Mouse (Mus musculus) thymus, postnatal 0 days (tissue): ENCODE data around the gene Armc8. TPM values are rescaled to one million over a fixed set of nuclear protein-coding genes. Genes with fewer than 3 reads are reported as not detected.
"Not testable (repeated sequence)": the region's sequence is repeated elsewhere in the genome, so short reads cannot be mapped to it uniquely, and the experiment has no call there.

Source experiments
- DNase-seq: peaks from one replicate; pipeline ENCODE4 v3.0.0-alpha.2; 2015; ENCODE audit warnings: low spot score
- polyA plus RNA-seq: library from polyadenylated mRNA; unstranded; fragments of >200 nt; fragmentation: Nextera tagmentation; extraction: Ambion mirVana; gene quantifications from 2 replicates; pipeline ENCODE4 v1.2.1, GENCODE M21; 2015

Armc8 gene
- polyA plus RNA-seq, result 17.0 and 19.5 TPM in 2 replicates

GRCm38 (mm10) chr9:99568347-99569070 is at the start of gene Armc8:
Gene Armc8, minus strand, starts transcription at chr9:99568899.
- DNase-seq, result peak; percentile 92

DNA sequence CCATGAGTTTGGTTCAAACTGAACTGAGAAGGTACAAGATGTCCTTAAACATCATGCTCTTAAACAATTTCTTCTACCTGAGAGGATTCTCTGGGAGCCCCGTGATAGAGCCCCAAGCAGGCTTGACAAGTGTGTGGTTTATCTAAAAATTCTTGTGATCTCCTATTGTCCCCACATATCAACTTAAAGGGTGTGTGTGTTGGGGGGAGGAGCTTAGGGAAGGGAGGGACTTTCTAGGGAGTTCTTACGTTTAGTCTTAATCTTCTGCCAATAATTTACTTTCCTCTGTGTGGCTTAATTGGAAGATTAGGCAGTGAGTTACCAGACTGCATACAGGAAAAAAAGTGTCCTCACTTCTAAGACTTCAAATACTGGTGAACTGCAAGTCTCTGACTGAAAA is 43.5 kb upstream of the Armc8 start, which contains the start of gene A4gnt:
Gene A4gnt (plus strand): TSS at position 301 of the 400 bp plus-strand sequence.
- DNase-seq, result no peak

DNA sequence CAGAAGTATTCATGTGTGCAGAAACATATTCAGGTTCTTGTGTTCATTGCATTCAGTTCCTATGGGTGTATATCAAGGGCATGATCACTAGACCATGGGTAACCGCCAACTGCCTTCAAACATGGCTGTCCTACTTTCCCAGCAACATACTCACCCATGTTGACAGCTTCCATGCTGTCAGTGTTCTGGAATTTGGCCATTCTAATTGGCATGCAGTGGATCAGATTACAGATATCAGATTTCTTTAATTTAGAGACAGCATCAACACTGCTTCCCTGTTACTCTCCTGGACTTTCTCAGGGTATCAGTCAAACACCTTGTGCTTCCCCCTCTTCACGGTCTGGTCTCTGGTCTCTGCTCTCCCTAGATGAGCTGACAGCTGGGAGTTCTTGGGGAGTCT is 34.9 kb upstream of the Armc8 start:
- no peak for DNase-seq

DNA sequence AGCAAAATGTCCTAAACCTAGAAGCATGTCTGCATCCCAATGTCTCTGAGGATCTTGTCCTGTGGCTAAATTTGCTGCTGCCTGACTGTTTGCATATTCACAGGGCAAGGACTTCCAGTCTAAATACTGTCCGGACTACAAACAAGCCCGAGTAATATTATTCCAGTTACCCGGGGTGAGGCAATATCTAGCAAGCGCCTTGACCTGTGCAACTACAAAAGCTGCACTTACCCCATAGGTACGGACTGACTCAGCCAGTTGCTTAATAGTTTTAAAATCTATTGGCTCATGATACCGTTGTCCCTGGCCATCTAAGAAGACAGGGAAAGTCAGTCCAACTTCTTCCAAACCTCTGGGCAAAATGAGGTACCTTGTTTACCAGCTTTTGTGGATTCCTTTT is 30.4 kb upstream of the Armc8 start:
- not testable (repeated sequence) for DNase-seq

DNA sequence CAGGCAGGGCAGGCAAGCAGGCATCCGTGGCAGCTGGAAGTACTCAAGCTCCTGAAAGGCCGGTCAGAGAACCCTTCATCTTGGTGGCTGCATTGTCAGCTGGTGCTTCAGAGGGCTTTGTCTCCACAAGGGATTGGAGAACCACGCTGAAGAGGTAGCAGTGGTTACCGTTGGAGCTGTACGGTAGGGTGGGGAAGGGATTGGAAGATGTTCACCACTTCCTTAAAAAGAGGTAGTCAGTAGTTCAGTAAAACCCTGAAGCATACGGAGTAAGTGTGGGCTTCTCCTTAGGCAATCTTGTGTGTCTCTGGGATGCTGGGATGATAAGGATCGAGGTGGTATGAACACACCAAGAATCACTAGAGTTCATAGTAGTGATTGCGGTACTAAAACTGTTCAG is 22.4 kb upstream of the Armc8 start:
- no peak for DNase-seq

DNA sequence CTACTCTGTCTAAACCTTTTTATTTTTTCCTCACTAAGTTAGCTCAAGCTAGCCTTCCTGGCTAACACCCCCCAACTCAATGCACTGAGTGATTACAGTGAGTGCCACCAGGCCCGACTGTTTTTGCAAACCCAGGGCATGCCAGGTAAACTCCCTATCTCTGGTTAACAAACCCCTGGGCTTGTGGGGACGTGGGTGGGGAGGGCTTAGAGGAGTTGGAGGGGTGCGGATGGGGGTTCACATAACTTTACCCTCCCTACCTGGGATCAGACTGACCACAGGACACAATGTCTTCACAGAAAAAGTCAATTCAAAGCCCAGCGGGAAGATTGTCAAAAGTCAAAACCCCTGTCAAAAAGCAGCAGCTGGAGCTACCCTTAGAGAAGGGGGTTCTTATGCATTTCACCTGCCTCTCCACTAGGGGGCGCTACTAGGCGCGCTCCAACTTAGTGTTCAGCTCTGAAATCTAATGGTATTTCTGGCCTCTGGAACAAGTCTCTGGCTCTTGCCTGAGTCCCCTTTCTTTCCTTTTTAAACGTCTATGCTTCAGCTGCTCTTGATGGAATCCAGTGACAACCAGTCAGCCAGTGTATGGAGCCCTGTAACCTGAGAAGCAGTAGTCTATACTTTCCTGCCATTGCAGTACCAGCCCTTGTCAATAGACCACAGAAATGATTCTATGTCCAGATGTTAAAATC is 19.0 kb upstream of the Armc8 start:
- DNase-seq, result peak; percentile 44

DNA sequence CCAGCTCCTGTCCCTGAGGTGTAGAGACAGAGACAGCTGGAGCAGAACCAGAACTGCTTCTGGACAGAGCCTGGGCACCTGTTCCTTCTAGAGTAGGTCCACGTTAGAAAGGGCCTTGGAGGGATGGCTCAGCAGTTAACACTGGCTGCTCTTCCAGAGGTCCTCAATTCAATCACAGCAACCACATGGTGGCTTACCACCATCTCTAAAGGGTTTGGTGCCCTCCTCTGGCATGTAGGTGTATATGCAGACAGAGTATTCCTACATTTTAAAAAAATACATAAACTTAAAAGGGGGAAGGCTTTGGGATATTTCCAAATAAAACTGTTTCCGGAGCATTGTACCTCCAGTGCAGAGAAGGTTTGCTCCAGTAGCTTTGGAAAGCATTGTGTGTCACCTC is 12.0 kb upstream of the Armc8 start:
- peak; percentile 52 for DNase-seq

GRCm38 (mm10) chr9:99575677-99576480 is 7.2 kb upstream of the Armc8 start, which contains the start of gene Dbr1:
Gene Dbr1, plus strand, starts transcription at chr9:99575799.
- peak; percentile 93 for DNase-seq

GRCm38 (mm10) chr9:99569071-99569397 is 335 bp upstream of the Armc8 start:
- no peak for DNase-seq

- DNase-seq, result no peak
These were observed 714 bp downstream of the Armc8 start for GRCm38 (mm10) chr9:99568023-99568346.

DNA sequence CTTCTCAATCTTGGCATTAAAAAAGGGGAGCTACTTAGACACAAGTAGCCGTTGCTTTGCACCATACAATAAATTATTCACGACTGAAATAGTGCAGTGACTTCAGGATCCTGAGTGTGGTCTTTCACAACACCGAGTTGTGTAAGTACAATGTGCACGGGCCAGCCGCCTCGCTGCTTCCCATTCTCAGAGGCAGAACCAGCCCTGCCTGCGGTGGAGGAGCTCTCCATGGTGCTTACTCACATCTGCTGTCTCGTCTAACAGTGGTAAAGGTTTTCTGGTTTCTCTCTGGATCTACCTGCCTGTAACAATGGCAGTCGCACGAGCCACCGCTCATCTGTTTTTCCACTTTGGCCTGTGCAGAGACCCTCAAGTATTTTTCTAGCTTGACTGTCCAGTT is 5.0 kb downstream of the Armc8 start:
- DNase-seq, result peak; percentile 69

DNA sequence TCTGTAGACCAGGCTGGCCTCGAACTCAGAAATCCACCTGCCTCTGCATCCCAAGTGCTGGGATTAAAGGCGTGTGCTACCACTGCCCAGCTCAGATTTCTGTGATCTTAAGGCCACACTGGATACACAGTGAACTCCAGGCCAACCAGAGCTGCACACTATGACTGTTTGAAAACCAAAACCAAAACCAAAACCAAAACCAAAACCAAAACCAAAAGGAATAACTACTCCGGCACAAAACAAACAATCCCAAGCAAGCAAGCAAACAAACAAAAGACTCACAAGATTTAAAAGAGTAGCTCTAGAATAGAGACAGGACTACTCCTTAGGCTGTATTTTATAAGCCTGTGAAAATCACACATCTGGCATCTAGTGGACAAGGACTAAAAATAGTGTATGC is 8.3 kb downstream of the Armc8 start:
- no peak for DNase-seq

- no peak for DNase-seq
These were observed 9.2 kb downstream of the Armc8 start for GRCm38 (mm10) chr9:99559557-99559904.

DNA sequence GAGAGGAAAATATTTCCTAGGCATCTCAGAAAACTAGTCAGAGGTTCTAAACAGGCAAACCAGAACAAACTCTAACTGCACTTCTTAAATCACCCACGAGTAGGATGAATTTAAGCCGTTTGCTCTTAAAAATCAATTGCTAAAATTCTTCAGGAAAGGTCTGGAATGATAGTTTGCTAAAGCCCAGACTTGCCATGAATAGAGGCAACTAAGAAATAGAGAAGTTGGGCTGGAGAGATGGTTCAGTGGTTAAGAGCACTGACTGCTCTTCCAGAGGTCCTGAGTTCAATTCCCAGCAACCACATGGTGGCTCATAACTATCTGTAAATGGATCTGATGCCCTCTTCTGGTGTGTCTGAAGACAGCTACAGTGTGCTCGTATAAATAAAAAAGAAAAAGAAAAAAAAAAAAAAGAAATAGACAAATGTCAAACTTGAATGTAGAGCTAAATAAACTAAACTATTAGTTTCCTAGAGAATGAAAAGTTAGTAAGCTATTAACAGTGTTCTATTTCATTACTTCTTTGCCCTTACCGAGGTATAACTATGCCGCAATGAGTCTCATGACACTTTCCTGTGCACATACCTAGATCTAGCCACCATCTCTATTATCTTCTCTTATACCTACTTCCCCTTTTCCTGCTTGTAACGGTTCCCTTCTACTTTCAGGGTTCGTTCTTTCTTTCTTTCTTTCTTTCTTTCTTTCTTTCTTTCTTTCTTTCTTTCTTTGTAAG is 9.7 kb downstream of the Armc8 start:
- DNase-seq, result no peak

GRCm38 (mm10) chr9:99557580-99558300 is 11.0 kb downstream of the Armc8 start:
- DNase-seq, result no peak

DNA sequence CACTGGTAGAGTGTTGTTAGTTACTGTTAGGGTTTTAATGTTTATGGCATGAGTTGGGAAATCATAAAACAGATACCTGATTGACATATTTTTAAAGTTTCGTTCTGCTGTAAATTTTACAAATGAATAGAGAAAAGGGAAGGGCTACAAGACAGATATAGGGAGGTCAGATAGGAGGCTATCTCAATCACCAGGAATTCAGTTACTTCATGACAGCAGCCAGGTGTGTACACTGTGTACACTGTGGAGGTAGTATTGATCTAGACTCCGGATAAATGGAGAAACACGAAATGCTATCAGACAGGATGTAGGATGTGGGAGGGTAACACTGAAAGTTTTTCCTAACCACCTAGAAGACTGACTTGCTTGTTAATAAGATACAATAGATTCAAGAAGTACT is 13.4 kb downstream of the Armc8 start:
- no peak for DNase-seq

GRCm38 (mm10) chr9:99554052-99554451 is 14.6 kb downstream of the Armc8 start:
- DNase-seq, result no peak

DNA sequence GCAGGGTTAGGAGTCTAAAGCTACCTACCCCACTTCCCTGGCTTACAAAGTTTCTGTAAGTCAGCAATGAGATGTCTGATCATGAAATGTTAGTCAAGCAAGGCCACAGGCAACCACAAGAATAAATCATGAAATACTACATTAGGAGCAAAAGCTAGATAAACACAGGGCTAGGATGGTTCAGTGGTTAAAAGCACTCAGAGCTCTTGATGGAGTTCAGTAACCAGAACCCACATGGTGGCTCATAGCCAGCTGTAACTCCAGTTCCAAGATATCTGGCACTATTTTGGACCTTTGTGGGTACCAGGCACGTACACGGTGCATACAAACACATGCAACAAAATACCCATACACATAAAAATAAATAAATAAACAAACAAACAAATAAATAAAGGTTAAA is 15.7 kb downstream of the Armc8 start:
- no peak for DNase-seq

- DNase-seq, result no peak
These were observed 16.6 kb downstream of the Armc8 start for GRCm38 (mm10) chr9:99552068-99552467.

GRCm38 (mm10) chr9:99546259-99546658 is 22.4 kb downstream of the Armc8 start:
- DNase-seq, result no peak

DNA sequence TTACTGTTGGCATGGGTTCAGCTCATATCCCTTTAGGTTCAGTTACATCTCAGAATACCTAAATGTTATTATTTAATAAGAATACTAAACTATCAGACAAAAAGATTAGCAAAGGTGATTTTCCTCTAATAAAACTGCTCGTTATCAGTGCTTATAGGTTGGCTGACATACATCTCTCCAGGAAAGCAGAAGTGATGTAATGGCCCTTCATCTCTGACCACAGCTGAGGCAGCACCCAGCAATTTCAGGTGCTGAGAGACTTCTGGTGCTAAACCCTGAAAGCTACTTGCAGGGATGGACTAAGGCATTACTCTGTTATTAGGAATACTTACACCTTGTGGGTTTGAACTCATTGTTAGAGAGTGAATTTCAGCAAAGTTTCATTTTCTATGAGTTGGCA is 36.8 kb downstream of the Armc8 start:
- DNase-seq, result no peak
